Mouse (Mus musculus) neural tube, embryonic 12.5 days (tissue): ENCODE data around the gene Aipl1. TPM values are rescaled to one million over a fixed set of nuclear protein-coding genes. Genes with fewer than 3 reads are reported as not detected.
"Not testable (repeated sequence)": the region's sequence is repeated elsewhere in the genome, so short reads cannot be mapped to it uniquely, and the experiment has no call there.

Source experiments
- ATAC-seq: fragments of 200-750 bp; cut with Nextera tagmentation; 2 replicates; pipeline ENCODE4 v1.8.0; 2017; ENCODE audit warnings: low read depth, mild to moderate bottlenecking, moderate TSS enrichment, moderate library complexity; ENCODE audit not compliant: low FRiP score
- H3K27ac ChIP-seq: fragments of 300-500 bp; sonication (generic); 2 replicates; pipeline ENCODE4 v1.5.1; 2016
- H3K27me3 ChIP-seq: fragments of 300-500 bp; sonication (generic); replicated peaks from 2 replicates; pipeline ENCODE4 v1.6.1; 2016; ENCODE audit warnings: mild to moderate bottlenecking
- H3K36me3 ChIP-seq: fragments of 300-500 bp; sonication (generic); 2 replicates; pipeline ENCODE4 v1.6.1; 2016; ENCODE audit warnings: mild to moderate bottlenecking
- H3K4me1 ChIP-seq: fragments of 300-500 bp; sonication (generic); 2 replicates; pipeline ENCODE4 v1.6.1; 2016
- H3K4me2 ChIP-seq: fragments of 300-500 bp; sonication (generic); replicated peaks from 2 replicates; pipeline ENCODE4 v1.6.1; 2016; ENCODE audit warnings: mild to moderate bottlenecking
- H3K4me3 ChIP-seq: fragments of 300-500 bp; sonication (generic); 2 replicates; pipeline ENCODE4 v1.5.1; 2016
- H3K9ac ChIP-seq: fragments of 300-500 bp; sonication (generic); 2 replicates; pipeline ENCODE4 v1.6.1; 2016; ENCODE audit warnings: mild to moderate bottlenecking
- H3K9me3 ChIP-seq: fragments of 300-500 bp; sonication (generic); 2 replicates; pipeline ENCODE4 v1.6.1; 2016; ENCODE audit warnings: mild to moderate bottlenecking
- WGBS: fragments of 180-500 bp; shearing (Covaris S2); methylation state at CpG from one replicate; pipeline ENCODE4 v1.1.7; 2016; 5-methylcytosine and 5-hydroxymethylcytosine counted together
- polyA plus RNA-seq: library from polyadenylated mRNA; unstranded; fragments of >200 nt; fragmentation: Nextera tagmentation; extraction: Ambion mirVana; gene quantifications from 2 replicates; pipeline ENCODE4 v1.2.1, GENCODE M21; 2016

The Aipl1 gene
- polyA plus RNA-seq, 1 experiment from 2014 or later, result 0.47 TPM

DNA sequence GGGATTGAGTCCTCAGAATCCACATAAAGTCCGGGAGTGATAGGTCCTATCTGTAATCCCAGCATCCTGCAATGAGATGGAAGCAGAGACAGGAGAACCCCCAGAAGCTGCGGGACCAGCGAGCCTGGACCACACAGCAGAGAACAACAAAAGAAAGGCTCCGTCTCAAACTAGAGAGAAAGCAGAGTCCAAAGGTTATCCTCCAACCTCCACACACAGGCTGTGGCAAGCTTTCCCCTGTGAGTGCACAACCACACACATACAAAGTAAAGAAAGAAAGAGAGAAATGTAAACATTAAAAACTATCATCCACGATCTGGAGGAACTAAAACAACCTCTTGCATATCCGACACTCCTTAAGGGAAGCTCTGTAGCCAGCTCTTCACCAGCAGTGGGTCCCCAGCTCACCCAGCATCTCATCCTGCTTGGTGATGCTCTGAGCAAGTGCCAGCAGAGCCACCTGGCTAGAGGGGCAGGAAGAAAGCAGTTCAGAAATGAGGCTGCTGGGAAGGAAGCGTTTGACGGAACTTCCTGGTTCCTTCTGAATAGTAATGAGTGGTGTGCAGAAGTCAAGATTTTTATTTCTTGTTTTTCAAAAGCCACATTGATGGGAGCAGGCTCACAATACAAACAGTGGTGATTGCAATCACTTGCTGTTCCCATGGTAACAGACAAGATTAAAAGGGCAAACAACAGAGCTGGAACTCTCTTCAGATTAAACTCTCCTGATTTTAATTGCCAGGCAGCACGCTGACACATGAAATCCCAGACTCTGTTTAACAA is 26.2 kb downstream of the Aipl1 start:
- Histone ChIP-seq H3K4me3 (no peak overlapping the region), H3K27ac (no peak overlapping the region), H3K27me3 (no peaks in the 10 kb centered on the region), H3K36me3 (no peaks in the 10 kb centered on the region), H3K9ac (no peak overlapping the region), H3K4me2 (no peak overlapping the region), H3K9me3 (no peaks in the 10 kb centered on the region), H3K4me1 (peaks cover 10% of the 10 kb centered on the region)
- 59% methylated on average over 9 of the region's 9 CpGs for WGBS
- no peak for ATAC-seq

DNA sequence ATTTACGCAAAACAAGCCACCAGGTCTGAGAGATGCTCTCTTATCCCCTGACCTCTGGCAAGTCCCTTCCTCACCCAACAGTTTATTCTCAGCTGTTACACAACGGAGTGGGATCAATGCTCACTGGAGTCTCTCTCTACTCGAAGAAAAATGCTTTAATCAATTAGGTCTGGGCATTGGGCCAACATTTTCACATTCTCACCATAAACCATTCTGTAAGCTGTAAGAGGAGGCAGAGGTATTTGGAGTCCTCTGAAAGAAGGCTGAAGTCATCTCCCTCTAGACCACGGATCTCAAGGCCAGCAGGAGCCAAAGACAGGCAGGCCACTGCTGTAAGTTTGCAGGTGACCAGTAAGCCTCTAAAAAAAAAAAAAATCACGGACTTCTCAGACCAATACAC is 26.9 kb downstream of the Aipl1 start:
- Histone ChIP-seq H3K27me3 (no peaks in the 10 kb centered on the region), H3K4me3 (no peak overlapping the region), H3K4me2 (no peak overlapping the region), H3K27ac (no peak overlapping the region), H3K4me1 (peaks cover 10% of the 10 kb centered on the region), H3K36me3 (no peaks in the 10 kb centered on the region), H3K9me3 (no peaks in the 10 kb centered on the region), H3K9ac (no peak overlapping the region)
- 44% methylated on average over 5 of the region's 5 CpGs for WGBS
- ATAC-seq, result no peak

DNA sequence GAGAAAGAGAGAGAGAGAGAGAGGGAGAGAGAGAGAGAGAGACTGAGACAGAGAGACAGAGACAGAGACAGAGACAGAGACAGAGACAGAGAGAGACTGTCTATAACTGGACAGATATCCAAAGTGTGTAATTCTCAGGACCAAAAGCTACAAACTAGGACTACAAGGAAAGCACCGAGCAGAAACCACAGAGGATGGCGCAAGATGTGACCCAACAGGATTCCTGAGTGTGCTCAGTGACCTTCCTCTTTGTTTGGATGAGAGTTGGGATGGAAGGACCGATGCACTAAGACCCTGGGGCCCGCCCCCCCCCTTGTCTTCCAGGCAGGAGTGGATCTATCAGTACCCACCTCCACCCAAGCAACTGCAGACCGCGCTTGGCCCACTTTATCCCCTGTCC is 31.8 kb downstream of the Aipl1 start:
- ATAC-seq, result no peak
- Histone ChIP-seq H3K4me2 (no peak overlapping the region), H3K4me3 (no peak overlapping the region), H3K36me3 (no peaks in the 10 kb centered on the region), H3K4me1 (no peaks in the 10 kb centered on the region), H3K9ac (no peak overlapping the region), H3K27me3 (no peaks in the 10 kb centered on the region), H3K9me3 (no peaks in the 10 kb centered on the region), H3K27ac (no peak overlapping the region)
- WGBS, result 88% methylated on average over 6 of the region's 6 CpGs

DNA sequence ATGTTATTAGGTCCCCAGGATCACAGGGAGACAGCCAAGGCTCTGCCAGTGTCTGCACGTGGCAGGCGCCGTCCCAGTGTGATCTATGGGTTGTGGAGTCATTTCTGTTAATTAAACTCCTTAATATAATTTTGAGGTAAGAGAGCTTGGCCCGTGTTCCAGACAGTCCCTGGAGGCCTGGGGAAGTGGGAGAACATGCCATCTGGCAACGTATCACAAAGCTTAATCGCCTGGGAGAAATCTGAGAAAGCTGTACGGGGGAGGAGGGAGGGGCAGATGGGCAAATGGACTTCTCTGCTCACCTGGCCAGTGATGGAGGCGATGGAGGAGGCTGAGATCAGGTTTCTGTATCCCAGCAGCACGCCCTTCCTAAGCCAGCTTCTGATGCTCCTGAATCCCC is 34.1 kb downstream of the Aipl1 start:
- no peaks in the 10 kb centered on the region for H3K36me3 ChIP-seq
- WGBS, result 55% methylated on average over 9 of the region's 9 CpGs

DNA sequence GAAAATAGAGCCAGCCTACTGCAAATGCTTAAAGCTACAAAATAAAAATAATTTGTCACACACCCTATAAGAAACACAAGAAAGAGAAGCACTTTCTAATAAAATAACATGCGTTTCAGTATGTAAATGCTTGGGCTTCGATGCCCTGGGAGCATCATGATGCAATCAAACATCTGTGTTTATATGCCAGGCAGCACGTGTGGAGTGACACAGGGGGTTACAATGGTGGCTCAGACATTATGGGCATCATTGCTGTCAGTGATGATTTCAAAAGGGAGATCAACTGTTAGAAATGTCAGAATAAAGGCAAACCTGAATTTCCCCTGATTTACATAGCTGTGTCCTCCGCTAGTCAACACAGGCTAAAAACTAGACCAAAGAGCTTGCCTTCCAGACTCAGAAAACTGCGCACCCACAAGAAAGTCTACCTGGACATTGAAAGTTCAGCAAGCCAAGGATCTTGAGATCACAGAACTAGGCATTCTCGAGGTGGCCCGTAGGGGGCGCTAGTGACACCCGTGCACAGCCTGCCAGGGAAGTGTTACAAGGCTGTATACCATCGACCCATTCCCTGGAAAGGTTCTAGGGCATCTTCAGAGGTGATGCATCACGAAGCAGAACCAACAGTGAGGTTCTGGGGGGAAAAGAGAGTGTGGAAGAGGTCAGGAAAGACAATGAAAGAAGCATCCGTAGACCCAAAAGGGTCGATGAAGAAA is 35.0 kb downstream of the Aipl1 start:
- Histone ChIP-seq H3K27me3 (no peaks in the 10 kb centered on the region), H3K4me3 (no peak overlapping the region), H3K9me3 (no peaks in the 10 kb centered on the region), H3K4me1 (no peaks in the 10 kb centered on the region), H3K4me2 (no peak overlapping the region), H3K27ac (no peak overlapping the region), H3K36me3 (no peaks in the 10 kb centered on the region), H3K9ac (no peak overlapping the region)
- ATAC-seq, result no peak
- WGBS, result 51% methylated on average over 13 of the region's 13 CpGs

More for the DNA sequence above, 34.1 kb downstream of the Aipl1 start:
- Histone ChIP-seq H3K4me3 (no peak overlapping the region), H3K4me2 (no peak overlapping the region), H3K27me3 (no peaks in the 10 kb centered on the region), H3K9me3 (no peaks in the 10 kb centered on the region), H3K27ac (no peak overlapping the region), H3K4me1 (no peaks in the 10 kb centered on the region), H3K9ac (no peak overlapping the region)
- no peak for ATAC-seq

DNA sequence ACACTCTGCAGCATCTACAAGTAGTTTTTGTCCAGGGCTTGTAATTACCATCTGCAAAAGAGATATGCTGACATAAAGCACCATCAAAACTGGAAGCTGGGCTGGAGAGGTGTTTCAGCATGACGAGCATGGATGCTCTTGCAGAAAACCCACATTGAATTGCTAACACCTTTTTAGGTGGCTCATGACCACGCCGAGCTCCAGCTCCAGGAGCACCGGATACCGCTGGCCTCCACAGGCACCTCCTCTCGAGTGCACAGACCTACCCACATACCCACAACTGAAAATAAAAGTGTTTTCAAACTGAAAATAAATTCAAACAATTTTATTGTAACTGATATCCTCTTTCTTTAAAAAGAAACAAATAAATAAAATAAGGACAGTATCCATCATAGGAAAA is 37.1 kb downstream of the Aipl1 start:
- WGBS, result 85% methylated on average over 6 of the region's 6 CpGs
- Histone ChIP-seq H3K27me3 (no peaks in the 10 kb centered on the region), H3K9me3 (no peaks in the 10 kb centered on the region), H3K36me3 (no peaks in the 10 kb centered on the region), H3K9ac (no peak overlapping the region), H3K4me1 (0 out of 2 replicates have a peak, but pooled peaks cover 4% of the 10 kb centered on the region), H3K4me3 (no peak overlapping the region), H3K4me2 (no peak overlapping the region), H3K27ac (no peak overlapping the region)
- no peak for ATAC-seq

DNA sequence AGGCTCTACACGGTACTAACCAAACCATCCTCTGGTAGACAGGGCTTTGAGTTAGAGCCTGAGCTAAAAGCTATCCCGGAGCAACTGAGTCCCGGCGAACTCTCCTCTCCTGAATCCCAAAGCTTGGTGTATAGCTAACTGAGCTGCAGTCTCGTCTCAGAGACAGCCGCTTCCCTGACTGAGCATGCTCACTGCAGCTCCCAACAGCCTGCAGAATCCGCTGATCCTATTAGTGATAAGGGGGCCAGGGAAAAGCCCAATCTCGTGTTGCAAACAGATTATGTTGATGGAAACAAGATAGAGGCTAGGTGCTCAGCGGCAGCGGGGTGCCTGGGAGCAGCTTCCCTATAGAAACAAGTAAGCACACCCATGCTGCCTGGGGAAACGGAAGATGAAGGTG is 40.5 kb downstream of the Aipl1 start:
- Histone ChIP-seq H3K9me3 (no peaks in the 10 kb centered on the region), H3K27ac (no peak overlapping the region), H3K4me1 (0 out of 2 replicates have a peak, but pooled peaks cover 4% of the 10 kb centered on the region), H3K27me3 (no peaks in the 10 kb centered on the region), H3K36me3 (no peaks in the 10 kb centered on the region), H3K9ac (no peak overlapping the region), H3K4me2 (no peak overlapping the region), H3K4me3 (no peak overlapping the region)
- 57% methylated on average over 11 of the region's 11 CpGs for WGBS
- ATAC-seq, result no peak

DNA sequence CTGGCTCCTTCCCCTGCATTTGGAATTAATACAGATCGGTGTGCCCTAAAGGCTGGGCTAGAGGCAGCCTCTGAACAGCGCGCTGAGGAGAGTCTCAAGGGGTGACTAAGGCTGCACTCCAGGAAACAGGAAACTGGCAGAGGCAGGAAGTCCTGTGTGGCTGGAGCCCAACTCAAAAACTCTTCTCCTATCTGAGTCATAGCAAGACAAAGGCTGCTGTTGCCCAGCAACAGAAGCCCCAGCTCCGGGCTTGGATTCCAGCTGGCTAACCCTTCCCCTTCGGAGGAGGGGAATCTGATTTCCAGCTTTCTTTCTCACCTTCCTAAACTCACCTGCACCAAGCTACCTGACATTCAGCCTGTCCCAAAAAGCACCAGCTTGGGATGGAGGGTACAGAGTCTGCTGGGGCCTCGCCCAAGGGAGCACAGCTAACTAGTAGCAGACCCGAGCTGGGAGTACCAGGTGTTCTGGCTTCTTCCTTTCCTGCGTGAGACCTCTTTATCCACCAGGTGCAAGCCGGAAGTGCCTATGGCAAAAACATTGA is 41.3 kb downstream of the Aipl1 start:
- 38% methylated on average over 9 of the region's 9 CpGs for WGBS

DNA sequence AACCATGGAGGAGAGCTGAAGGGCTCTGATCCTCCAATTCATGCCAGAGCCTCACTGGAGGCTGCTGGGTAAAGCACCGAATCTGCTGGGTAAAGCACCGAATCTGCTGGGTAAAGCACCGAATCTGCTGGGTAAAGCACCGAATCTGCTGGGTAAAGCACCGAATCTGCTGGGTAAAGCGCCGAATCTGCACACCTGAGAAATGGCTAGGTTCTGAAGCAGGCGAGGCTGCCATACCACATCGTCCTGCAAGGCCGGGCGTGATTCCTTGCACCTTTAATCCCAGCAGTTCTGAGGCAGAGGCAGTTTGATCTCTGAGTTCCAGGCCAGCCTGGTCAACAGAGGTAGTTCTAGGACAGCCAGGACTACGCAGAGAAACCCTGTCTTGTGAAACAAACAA is 44.9 kb downstream of the Aipl1 start:
- no peaks in the 10 kb centered on the region for H3K36me3 ChIP-seq
- H3K4me3 ChIP-seq, result no peak overlapping the region
- H3K4me1 ChIP-seq, result 0 out of 2 replicates have a peak, but pooled peaks cover 4% of the 10 kb centered on the region
- no peaks in the 10 kb centered on the region for H3K9me3 ChIP-seq
- 89% methylated on average over 12 of the region's 12 CpGs for WGBS
- ATAC-seq, result no peak
- no peak overlapping the region for H3K4me2 ChIP-seq
- no peaks in the 10 kb centered on the region for H3K27me3 ChIP-seq
- no peak overlapping the region for H3K9ac ChIP-seq
- H3K27ac ChIP-seq, result no peak overlapping the region

More for the DNA sequence above, 41.3 kb downstream of the Aipl1 start:
- no peak for ATAC-seq
- no peaks in the 10 kb centered on the region for H3K9me3 ChIP-seq
- H3K4me3 ChIP-seq, result no peak overlapping the region
- no peak overlapping the region for H3K27ac ChIP-seq
- 0 out of 2 replicates have a peak, but pooled peaks cover 4% of the 10 kb centered on the region for H3K4me1 ChIP-seq
- no peaks in the 10 kb centered on the region for H3K27me3 ChIP-seq
- H3K36me3 ChIP-seq, result no peaks in the 10 kb centered on the region
- no peak overlapping the region for H3K9ac ChIP-seq
- H3K4me2 ChIP-seq, result no peak overlapping the region

DNA sequence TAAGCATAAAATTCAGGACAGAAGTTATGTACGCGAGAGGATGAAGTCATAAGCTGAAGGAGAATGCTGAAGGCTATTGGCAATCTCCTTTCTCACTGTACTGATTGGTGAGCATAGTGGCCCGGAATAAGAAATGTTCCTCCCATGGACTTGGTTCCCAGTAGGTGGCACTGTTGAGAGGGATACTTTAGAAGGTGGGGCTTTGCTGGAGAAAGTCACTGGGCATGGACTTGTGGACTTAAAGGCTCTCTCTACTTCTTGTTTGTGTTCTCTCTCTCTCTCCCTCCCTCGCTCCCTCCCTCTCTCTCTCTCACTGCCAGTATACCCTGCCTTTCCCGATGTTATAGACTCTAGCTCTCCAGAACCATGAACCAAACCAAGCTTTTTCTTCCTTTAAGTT is 45.8 kb downstream of the Aipl1 start:
- no peak for ATAC-seq
- no peaks in the 10 kb centered on the region for H3K36me3 ChIP-seq
- H3K4me3 ChIP-seq, result no peak overlapping the region
- H3K27ac ChIP-seq, result no peak overlapping the region
- H3K27me3 ChIP-seq, result no peaks in the 10 kb centered on the region
- H3K9ac ChIP-seq, result no peak overlapping the region
- WGBS, result 36% methylated on average over 5 of the region's 5 CpGs
- H3K4me1 ChIP-seq, result peaks cover 12% of the 10 kb centered on the region
- H3K4me2 ChIP-seq, result no peak overlapping the region
- H3K9me3 ChIP-seq, result no peaks in the 10 kb centered on the region

DNA sequence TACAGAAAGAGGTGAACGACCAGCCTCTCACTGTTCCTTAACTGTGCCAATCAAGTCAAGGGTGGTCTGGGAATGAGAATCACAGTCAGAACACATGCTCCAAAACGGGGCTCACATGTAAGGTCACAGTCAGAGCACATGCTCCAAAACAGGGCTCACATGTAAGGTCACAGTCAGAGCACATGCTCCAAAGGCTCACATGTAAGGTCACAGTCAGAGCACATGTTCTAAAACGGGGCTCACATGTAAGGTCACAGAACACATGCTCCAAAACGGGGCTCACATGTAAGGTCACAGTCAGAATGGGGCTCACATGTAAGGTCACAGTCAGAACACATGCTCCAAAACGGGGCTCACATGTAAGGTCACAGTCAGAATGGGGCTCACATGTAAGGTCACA is 47.9 kb downstream of the Aipl1 start:
- H3K4me3 ChIP-seq, ATAC-seq: not testable (repeated sequence)
- WGBS, result 75% methylated on average over 5 of the region's 5 CpGs

More for the DNA sequence above, 47.9 kb downstream of the Aipl1 start:
- peaks cover 28% of the 10 kb centered on the region for H3K4me1 ChIP-seq
- H3K27ac ChIP-seq, H3K9ac ChIP-seq, H3K36me3 ChIP-seq, H3K4me2 ChIP-seq, H3K27me3 ChIP-seq, H3K9me3 ChIP-seq: not testable (repeated sequence)
